Mouse (Mus musculus): ENCODE measurements around the gene Fus. TPM values are rescaled to one million over a fixed set of nuclear protein-coding genes. Genes with fewer than 3 reads are reported as not detected.

Gene Fus
- polyA plus RNA-seq (2012; rRNA removed): 304 and 455 TPM in 2 replicates

GRCm38 (mm10) chr7:127967004-127967921, at the start of gene Fus:
Fus (plus strand) TSS chr7:127967457.

GRCm38 (mm10) chr7:127929923-127930322, 37.3 kb upstream of the Fus start, which contains the start of gene Prss8:
Prss8 (minus strand) TSS chr7:127930104.

DNA sequence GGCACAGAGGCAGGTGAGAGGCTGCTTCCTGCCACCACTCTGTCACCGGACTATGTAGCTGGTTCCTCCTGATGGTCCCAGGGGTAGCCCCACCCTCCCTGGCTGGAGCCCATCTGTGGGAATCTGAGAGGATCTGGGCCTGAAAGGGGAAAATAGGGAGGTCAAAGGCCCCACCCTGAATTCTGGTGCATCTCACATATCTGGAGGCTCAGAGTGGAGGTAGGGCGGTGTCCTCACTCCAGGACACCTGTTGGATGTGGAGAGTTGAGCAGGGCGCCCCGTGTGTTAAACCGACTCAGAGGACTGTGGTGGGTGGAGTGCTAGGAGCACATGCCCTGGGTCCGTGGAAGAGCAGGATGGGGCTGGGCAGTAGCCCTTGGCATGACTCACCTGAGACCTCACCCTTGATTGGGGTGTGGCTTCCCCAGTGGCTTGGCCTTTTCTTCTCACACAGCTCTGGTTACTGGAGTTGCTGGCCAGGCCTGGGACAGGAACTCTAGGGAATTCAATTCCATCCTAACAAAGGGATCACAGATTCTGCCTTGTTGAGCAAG, 20.7 kb upstream of the Fus start, which contains the start of gene Prss36:
Gene Prss36, minus strand, starts transcription at position 256 of the 554 bp plus-strand sequence.

GRCm38 (mm10) chr7:127993341-127993977, 26.2 kb downstream of the Fus start, which contains the start of gene Pycard:
Pycard (minus strand) TSS chr7:127993867.

GRCm38 (mm10) chr7:128003688-128004087, 36.4 kb downstream of the Fus start, which contains the start of gene Trim72:
Trim72 (plus strand) TSS chr7:128003949.

Other genes starting within 250 kb of the Fus start
- 0.27 and 0.30 TPM in 2 replicates for gene Ctf2, start 235.3 kb upstream of the Fus start, polyA plus RNA-seq (2012; rRNA removed)
- 68.7 and 76.0 TPM in 2 replicates for gene Fbxl19, start 222.9 kb upstream of the Fus start, polyA plus RNA-seq (2012; rRNA removed)
- 51.2 and 60.6 TPM in 2 replicates for gene Orai3, start 197.6 kb upstream of the Fus start, polyA plus RNA-seq (2012; rRNA removed)
- gene Setd1a, start 190.8 kb upstream of the Fus start, polyA plus RNA-seq (2012; rRNA removed): 9.9 and 12.3 TPM in 2 replicates
- 0.06 TPM in 1 of 2 replicates, not detected in the other for gene Gm49388, start 181.8 kb upstream of the Fus start, polyA plus RNA-seq (2012; rRNA removed)
- 78.5 and 87.3 TPM in 2 replicates for gene Hsd3b7, start 166.9 kb upstream of the Fus start, polyA plus RNA-seq (2012; rRNA removed)
- 66.0 and 82.3 TPM in 2 replicates for gene Stx4a, start 143.2 kb upstream of the Fus start, polyA plus RNA-seq (2012; rRNA removed)
- gene Stx1b, start 142.9 kb upstream of the Fus start, polyA plus RNA-seq (2012; rRNA removed): 15.2 and 17.7 TPM in 2 replicates
- 23.0 and 25.1 TPM in 2 replicates for gene Zfp646, start 91.2 kb upstream of the Fus start, polyA plus RNA-seq (2012; rRNA removed)
- gene Zfp668, start 90.6 kb upstream of the Fus start, polyA plus RNA-seq (2012; rRNA removed): 11.1 and 14.6 TPM in 2 replicates
- 6.7 and 8.5 TPM in 2 replicates for gene Prss53, start 76.5 kb upstream of the Fus start, polyA plus RNA-seq (2012; rRNA removed)
- not detected in 2 replicates for gene Gm21974, start 72.0 kb upstream of the Fus start, polyA plus RNA-seq (2012; rRNA removed)
- gene Vkorc1, start 71.8 kb upstream of the Fus start, polyA plus RNA-seq (2012; rRNA removed): 241 and 372 TPM in 2 replicates
- 99.5 and 124 TPM in 2 replicates for gene Bckdk, start 63.4 kb upstream of the Fus start, polyA plus RNA-seq (2012; rRNA removed)
- 18.4 and 22.3 TPM in 2 replicates for gene Kat8, start 54.9 kb upstream of the Fus start, polyA plus RNA-seq (2012; rRNA removed)
- gene Prss8, start 37.4 kb upstream of the Fus start, polyA plus RNA-seq (2012; rRNA removed): 44.6 and 45.0 TPM in 2 replicates
- 29.0 and 31.2 TPM in 2 replicates for gene Prss36, start 20.7 kb upstream of the Fus start, polyA plus RNA-seq (2012; rRNA removed)
- gene Pycard, start 26.4 kb downstream of the Fus start, polyA plus RNA-seq (2012; rRNA removed): 60.1 and 71.2 TPM in 2 replicates
- 0.97 and 1.1 TPM in 2 replicates for gene Trim72, start 36.5 kb downstream of the Fus start, polyA plus RNA-seq (2012; rRNA removed)
- gene Itgam, start 95.2 kb downstream of the Fus start, polyA plus RNA-seq (2012; rRNA removed): 5.6 and 6.6 TPM in 2 replicates
- gene Gm49368, start 95.2 kb downstream of the Fus start, polyA plus RNA-seq (2012; rRNA removed): 0.03 TPM in 1 of 2 replicates, not detected in the other
- 2.1 and 2.3 TPM in 2 replicates for gene Itgax, start 162.1 kb downstream of the Fus start, polyA plus RNA-seq (2012; rRNA removed)
- gene Itgad, start 186.9 kb downstream of the Fus start, polyA plus RNA-seq (2012; rRNA removed): 0.07 and 0.10 TPM in 2 replicates
- gene Cox6a2, start 238.9 kb downstream of the Fus start, polyA plus RNA-seq (2012; rRNA removed): 1.6 and 1.8 TPM in 2 replicates